Mouse (Mus musculus): ENCODE data around the gene Fam129b. TPM values are rescaled to one million over a fixed set of nuclear protein-coding genes. Genes with fewer than 3 reads are reported as not detected.
A peak's percentile ranks its signal among the peaks of the same experiment; 100 is the strongest.

Fam129b gene
- polyA plus RNA-seq, 1 experiment: 27.2 TPM

- H3K4me1 ChIP-seq (ENCODE audit: control insufficient read depth, insufficient read depth, insufficient read length, low read length): peaks cover 21% of the 10 kb centered on the region
- no peaks in the 10 kb centered on the region for H3K27me3 ChIP-seq (ENCODE audit: control insufficient read depth, insufficient read depth, low read length)
- 34% methylated on average over 21 of the region's 21 CpGs for WGBS
- H3K27ac ChIP-seq (ENCODE audit: insufficient read depth, low read depth, low read length): peak overlapping the region; percentile 70
- TF ChIP-seq CTCF (IDR thresholded peaks at IDR 0.05; ENCODE audit: extremely low read depth, insufficient read length, insufficient replicate concordance, low read depth, low read length) (no peak), POLR2A (IDR thresholded peaks at IDR 0.05; ENCODE audit: low read depth, low read length) (no peak)
- H3K36me3 ChIP-seq (ENCODE audit: control insufficient read depth, insufficient read depth, low read length): no peaks in the 10 kb centered on the region
- peak overlapping the region; percentile 28 for H3K4me3 ChIP-seq (ENCODE audit: low read depth, low read length)
These were observed 6.5 kb downstream of the Fam129b start for GRCm38 (mm10) chr2:32882283-32883043.

DNA sequence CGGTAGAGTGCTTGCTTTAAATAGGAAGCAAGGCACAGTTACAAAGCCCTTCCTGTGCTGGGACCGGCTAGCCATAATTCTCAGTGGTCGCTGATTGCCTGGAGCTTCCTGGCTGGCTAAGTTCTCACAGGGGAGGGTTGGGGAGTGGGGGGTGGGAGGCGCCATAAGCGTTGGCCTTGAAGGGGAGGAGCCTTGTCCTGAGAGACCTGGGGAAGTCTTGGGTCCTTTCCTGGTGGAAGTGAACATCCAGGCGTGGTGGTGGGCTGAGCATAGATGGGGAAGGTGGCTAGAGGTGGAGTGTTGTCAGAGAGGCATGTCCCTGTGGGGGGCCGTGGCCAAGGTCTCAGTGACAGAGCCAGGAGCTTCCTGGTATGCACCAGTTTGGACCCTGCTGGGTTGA lies 8.8 kb downstream of the Fam129b start:
- Histone ChIP-seq H3K36me3 (ENCODE audit: control insufficient read depth, insufficient read depth, low read length) (no peaks in the 10 kb centered on the region), H3K4me1 (ENCODE audit: control insufficient read depth, insufficient read depth, insufficient read length, low read length) (peaks cover 13% of the 10 kb centered on the region), H3K4me3 (ENCODE audit: low read depth, low read length) (no peak overlapping the region), H3K27ac (ENCODE audit: insufficient read depth, low read depth, low read length) (no peak overlapping the region), H3K27me3 (ENCODE audit: control insufficient read depth, insufficient read depth, low read length) (no peaks in the 10 kb centered on the region)
- TF ChIP-seq CTCF (IDR thresholded peaks at IDR 0.05; ENCODE audit: extremely low read depth, insufficient read length, insufficient replicate concordance, low read depth, low read length): no peak
- no peak for TF ChIP-seq POLR2A (IDR thresholded peaks at IDR 0.05; ENCODE audit: low read depth, low read length)
- WGBS: 68% methylated on average over 7 of the region's 7 CpGs

GRCm38 (mm10) chr2:32888029-32888428 lies 12.1 kb downstream of the Fam129b start:
- H3K36me3 ChIP-seq (ENCODE audit: control insufficient read depth, insufficient read depth, low read length): no peaks in the 10 kb centered on the region
- H3K27ac ChIP-seq (ENCODE audit: insufficient read depth, low read depth, low read length): no peak overlapping the region
- no peak for TF ChIP-seq POLR2A (IDR thresholded peaks at IDR 0.05; ENCODE audit: low read depth, low read length)
- no peak for TF ChIP-seq CTCF (IDR thresholded peaks at IDR 0.05; ENCODE audit: extremely low read depth, insufficient read length, insufficient replicate concordance, low read depth, low read length)
- no peaks in the 10 kb centered on the region for H3K27me3 ChIP-seq (ENCODE audit: control insufficient read depth, insufficient read depth, low read length)
- peaks cover 7% of the 10 kb centered on the region for H3K4me1 ChIP-seq (ENCODE audit: control insufficient read depth, insufficient read depth, insufficient read length, low read length)
- no peak overlapping the region for H3K4me3 ChIP-seq (ENCODE audit: low read depth, low read length)
- WGBS: 65% methylated on average over 9 of the region's 9 CpGs

GRCm38 (mm10) chr2:32888551-32888950 lies 12.6 kb downstream of the Fam129b start:
- Histone ChIP-seq H3K4me1 (ENCODE audit: control insufficient read depth, insufficient read depth, insufficient read length, low read length) (peaks cover 9% of the 10 kb centered on the region), H3K27me3 (ENCODE audit: control insufficient read depth, insufficient read depth, low read length) (no peaks in the 10 kb centered on the region), H3K27ac (ENCODE audit: insufficient read depth, low read depth, low read length) (no peak overlapping the region), H3K36me3 (ENCODE audit: control insufficient read depth, insufficient read depth, low read length) (no peaks in the 10 kb centered on the region), H3K4me3 (ENCODE audit: low read depth, low read length) (no peak overlapping the region)
- WGBS: 62% methylated on average over 3 of the region's 3 CpGs
- no peak for TF ChIP-seq POLR2A (IDR thresholded peaks at IDR 0.05; ENCODE audit: low read depth, low read length)
- no peak for TF ChIP-seq CTCF (IDR thresholded peaks at IDR 0.05; ENCODE audit: extremely low read depth, insufficient read length, insufficient replicate concordance, low read depth, low read length)

- Histone ChIP-seq H3K36me3 (ENCODE audit: control insufficient read depth, insufficient read depth, low read length) (no peaks in the 10 kb centered on the region), H3K4me1 (ENCODE audit: control insufficient read depth, insufficient read depth, insufficient read length, low read length) (peaks cover 18% of the 10 kb centered on the region), H3K27ac (ENCODE audit: insufficient read depth, low read depth, low read length) (no peak overlapping the region), H3K27me3 (ENCODE audit: control insufficient read depth, insufficient read depth, low read length) (no peaks in the 10 kb centered on the region), H3K4me3 (ENCODE audit: low read depth, low read length) (no peak overlapping the region)
- 72% methylated on average over 3 of the region's 3 CpGs for WGBS
- no peak for TF ChIP-seq POLR2A (IDR thresholded peaks at IDR 0.05; ENCODE audit: low read depth, low read length)
- no peak for TF ChIP-seq CTCF (IDR thresholded peaks at IDR 0.05; ENCODE audit: extremely low read depth, insufficient read length, insufficient replicate concordance, low read depth, low read length)
These were observed 14.4 kb downstream of the Fam129b start for GRCm38 (mm10) chr2:32890280-32890679.

- peaks cover 21% of the 10 kb centered on the region for H3K4me1 ChIP-seq (ENCODE audit: control insufficient read depth, insufficient read depth, insufficient read length, low read length)
- no peak overlapping the region for H3K27ac ChIP-seq (ENCODE audit: insufficient read depth, low read depth, low read length)
- H3K36me3 ChIP-seq (ENCODE audit: control insufficient read depth, insufficient read depth, low read length): no peaks in the 10 kb centered on the region
- WGBS: 46% methylated on average over 9 of the region's 9 CpGs
- no peak overlapping the region for H3K4me3 ChIP-seq (ENCODE audit: low read depth, low read length)
- TF ChIP-seq CTCF (IDR thresholded peaks at IDR 0.05; ENCODE audit: extremely low read depth, insufficient read length, insufficient replicate concordance, low read depth, low read length): no peak
- no peak for TF ChIP-seq POLR2A (IDR thresholded peaks at IDR 0.05; ENCODE audit: low read depth, low read length)
- no peaks in the 10 kb centered on the region for H3K27me3 ChIP-seq (ENCODE audit: control insufficient read depth, insufficient read depth, low read length)
These were observed 15.4 kb downstream of the Fam129b start for GRCm38 (mm10) chr2:32891278-32891677.

GRCm38 (mm10) chr2:32892490-32892889 lies 16.6 kb downstream of the Fam129b start:
- Histone ChIP-seq H3K27me3 (ENCODE audit: control insufficient read depth, insufficient read depth, low read length) (no peaks in the 10 kb centered on the region), H3K4me3 (ENCODE audit: low read depth, low read length) (no peak overlapping the region), H3K4me1 (ENCODE audit: control insufficient read depth, insufficient read depth, insufficient read length, low read length) (peaks cover 29% of the 10 kb centered on the region), H3K36me3 (ENCODE audit: control insufficient read depth, insufficient read depth, low read length) (no peaks in the 10 kb centered on the region), H3K27ac (ENCODE audit: insufficient read depth, low read depth, low read length) (no peak overlapping the region)
- TF ChIP-seq POLR2A (IDR thresholded peaks at IDR 0.05; ENCODE audit: low read depth, low read length) (no peak), CTCF (IDR thresholded peaks at IDR 0.05; ENCODE audit: extremely low read depth, insufficient read length, insufficient replicate concordance, low read depth, low read length) (no peak)
- WGBS: 65% methylated on average over 14 of the region's 14 CpGs
